Mouse (Mus musculus) testis, postnatal 10 days (tissue): ENCODE measurements around the gene Jmjd6.
"Not testable (repeated sequence)": the region's sequence is repeated elsewhere in the genome, so short reads cannot be mapped to it uniquely, and the experiment has no call there.

Source experiments
- DNase-seq: peaks from one replicate; pipeline ENCODE4 v3.0.0; 2021; ENCODE audit warnings: low spot score

The Jmjd6 gene

GRCm38 (mm10) chr11:116823885-116824284 lies 19.4 kb downstream of the Jmjd6 start:
- DNase-seq, result not testable (repeated sequence)

GRCm38 (mm10) chr11:116823255-116823654 lies 20.0 kb downstream of the Jmjd6 start:
- no peak for DNase-seq

GRCm38 (mm10) chr11:116822626-116823025 lies 20.6 kb downstream of the Jmjd6 start:
- DNase-seq, result no peak

- no peak for DNase-seq
Measured at GRCm38 (mm10) chr11:116822215-116822614, 21.0 kb downstream of the Jmjd6 start.

DNA sequence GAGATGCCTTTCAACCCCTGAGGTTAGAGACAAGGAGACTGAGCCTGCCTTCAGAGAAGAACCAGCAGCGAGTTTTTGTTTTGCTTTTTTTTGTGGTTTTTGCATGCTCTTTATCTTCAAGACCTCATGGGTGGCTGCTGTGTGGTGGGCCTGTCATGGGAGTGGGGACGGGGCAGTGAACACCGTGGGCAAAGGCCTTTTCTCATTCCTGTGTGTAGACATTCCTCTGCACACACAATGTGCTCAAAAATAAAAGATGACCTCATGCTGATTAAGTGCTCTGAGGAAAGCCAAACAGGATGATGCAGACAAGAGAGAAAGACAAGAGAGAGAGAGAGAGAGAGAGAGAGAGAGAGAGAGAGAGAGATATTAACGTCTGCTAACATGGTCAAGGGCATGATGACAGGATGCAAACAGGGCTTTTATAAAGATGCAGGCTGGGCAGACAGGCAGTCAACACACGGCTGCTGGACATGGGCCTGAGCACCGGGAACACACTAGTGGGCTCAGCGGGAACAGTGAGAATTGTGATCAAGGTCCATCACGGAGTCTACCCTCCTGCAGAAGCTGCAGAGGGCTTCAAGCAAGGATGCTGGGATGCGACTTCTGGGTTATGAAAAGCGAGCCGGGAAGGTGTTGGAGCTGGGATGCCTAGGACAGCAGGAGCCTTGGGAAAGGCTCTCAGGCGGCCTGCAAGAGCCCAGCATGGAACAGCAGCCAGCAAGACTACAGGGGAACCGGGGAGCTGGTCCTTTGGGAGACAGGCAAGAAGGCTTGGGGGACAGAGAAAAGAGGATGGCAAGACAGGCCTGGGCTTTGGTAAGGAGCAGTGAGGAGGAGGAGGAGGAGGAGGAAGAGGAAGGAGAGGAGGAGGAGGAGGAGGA lies 21.9 kb downstream of the Jmjd6 start:
- DNase-seq, result peak; percentile 41

DNA sequence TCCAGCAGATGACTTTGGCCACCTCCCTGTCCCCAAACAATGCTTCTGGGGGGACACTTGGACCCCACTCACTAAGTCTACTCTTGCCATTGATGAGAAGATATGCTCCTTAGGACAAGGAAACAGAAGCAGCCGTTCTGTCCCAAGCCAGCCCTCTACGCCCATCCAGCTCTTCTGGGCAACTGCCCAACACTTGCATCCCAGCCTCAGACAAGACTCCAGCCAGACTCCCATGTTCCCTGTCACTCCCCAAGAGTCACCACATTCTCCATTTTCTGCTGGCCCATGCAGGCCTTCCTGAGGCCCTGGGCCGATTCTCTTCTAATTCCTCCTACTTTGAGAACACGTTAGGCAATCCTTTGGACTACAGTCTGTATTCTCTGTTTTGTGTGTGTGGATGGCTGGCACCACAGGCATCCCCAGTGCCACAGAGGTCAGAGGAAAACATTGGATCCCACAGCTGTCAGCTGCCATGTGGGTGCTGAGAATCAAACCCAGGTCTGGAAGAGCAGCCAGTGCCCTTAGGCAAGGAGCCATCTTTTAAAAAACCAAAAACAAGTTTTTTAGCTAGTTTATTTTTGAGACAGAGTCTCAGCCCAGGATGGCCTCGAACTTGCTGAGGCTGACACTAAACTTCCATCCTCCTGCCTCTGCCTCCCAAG lies 23.2 kb downstream of the Jmjd6 start:
- DNase-seq, result no peak

- no peak for DNase-seq
Measured at GRCm38 (mm10) chr11:116818722-116819121, 24.5 kb downstream of the Jmjd6 start.

DNA sequence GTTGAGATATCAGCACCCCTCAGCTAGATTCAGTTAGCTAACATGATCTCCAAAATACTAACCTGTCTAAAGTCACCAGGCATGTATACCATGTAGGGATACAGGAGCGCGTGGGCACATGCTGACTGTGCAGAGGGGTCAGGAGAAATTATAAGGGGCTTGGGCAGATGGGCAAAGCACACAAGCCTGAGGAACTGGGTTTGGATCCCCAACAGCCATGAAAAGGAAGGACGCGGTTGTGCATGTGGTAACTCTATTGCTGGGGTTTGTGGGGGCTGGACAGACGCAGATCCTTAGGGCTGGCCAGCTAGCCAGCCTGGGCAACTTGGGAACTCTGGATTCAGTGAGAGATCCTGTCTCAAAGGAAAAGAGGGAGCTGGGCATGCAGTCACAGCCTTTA lies 25.7 kb downstream of the Jmjd6 start:
- no peak for DNase-seq

GRCm38 (mm10) chr11:116816769-116817168 lies 26.5 kb downstream of the Jmjd6 start:
- no peak for DNase-seq

GRCm38 (mm10) chr11:116814884-116815415 lies 28.3 kb downstream of the Jmjd6 start:
- DNase-seq, result no peak

DNA sequence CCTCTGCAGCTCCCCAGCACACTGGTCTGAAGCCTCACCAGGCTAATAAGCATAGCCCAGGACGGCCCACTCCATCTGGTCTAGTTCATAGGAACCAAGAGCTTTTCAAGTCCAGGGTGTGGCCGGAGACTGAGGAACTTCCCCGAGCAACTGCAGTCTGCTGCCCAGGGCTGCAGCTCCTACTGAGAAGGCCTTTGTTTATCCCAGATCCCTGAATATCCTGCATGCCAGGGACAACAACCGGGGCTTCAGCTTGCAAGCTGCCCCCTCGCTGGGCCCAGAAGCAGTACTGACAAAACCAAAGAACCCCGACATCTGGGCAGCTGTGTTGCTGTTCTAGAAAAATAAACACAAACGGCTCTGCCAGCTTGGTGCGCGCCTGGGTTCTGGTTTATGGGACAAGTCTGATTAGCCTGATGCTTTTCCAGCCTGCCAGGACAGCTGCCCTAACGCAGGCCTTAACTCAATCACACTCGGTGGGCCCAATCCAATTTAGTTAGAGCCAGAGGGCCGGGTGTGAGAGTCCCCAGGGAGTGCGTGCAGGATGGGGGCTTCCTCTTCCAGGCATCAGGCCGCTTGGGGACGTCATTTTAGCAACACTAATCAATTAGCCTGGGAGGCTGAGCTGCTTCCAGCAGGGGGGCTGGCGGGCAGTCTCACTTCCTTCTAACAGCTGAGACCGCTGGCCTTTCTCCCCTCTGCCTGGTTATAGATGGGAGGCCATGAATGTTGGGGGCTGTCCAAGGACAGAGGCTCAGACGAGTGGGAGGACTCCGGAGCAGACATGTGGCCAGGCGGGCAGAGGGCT lies 29.0 kb downstream of the Jmjd6 start:
- peak; percentile 73 for DNase-seq

DNA sequence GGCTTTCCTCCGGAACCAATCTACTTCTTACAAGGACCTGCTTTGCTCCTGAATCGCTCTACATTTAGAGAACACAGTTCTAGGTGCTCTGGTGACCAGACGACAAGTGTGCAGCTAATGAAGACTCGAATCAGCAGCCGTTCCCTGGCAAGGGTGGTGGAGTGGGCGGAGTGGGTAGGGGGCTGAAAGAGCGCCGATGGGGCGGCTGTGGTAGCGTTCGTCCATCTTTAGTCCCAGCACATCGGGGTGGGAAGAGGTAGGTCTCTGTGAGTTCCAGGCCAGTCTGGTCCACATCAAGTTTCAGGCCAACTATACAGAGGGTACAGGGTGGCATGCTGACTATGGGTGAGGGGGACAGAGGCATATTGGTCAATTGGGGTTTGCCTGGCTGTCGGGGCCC lies 29.6 kb downstream of the Jmjd6 start:
- DNase-seq, result no peak

DNA sequence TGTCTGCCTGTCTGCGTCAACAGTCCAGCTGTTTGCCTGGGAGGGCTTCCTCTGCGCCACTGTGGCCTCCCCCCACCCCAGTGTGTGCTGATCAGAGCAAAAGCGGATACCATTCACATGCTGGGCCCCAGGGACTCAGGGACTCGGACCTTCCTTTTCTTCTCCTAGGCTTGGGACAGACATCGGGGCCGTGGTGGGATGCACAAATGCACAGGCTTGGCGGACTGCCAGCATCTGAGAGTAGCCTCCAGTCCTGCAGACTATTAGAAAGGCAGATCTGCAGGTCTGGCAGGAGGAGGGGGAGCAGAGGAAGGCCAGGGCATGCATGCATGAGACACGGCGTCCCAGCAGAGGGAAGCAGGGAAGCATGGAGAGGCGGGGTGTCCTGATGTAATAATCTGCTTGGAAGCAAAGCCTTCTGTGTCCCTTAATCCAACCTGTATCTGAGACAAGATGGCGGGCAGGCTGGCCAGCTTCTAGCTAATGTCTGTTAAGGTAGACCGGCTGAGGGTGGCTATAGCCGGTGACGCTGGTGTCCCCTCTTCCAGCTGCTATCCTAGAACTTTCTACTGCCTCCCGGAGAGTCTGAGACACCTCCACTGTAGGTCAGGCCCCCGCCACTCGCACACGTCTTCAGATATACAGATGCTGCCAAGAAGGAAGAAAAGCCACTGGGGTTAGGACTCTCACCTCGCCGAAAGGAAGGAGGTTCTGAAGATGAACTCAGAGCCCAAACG lies 30.3 kb downstream of the Jmjd6 start:
- DNase-seq, result peak; percentile 76

- DNase-seq, result peak; percentile 78
Measured at GRCm38 (mm10) chr11:116810983-116811901, 32.0 kb downstream of the Jmjd6 start.

DNA sequence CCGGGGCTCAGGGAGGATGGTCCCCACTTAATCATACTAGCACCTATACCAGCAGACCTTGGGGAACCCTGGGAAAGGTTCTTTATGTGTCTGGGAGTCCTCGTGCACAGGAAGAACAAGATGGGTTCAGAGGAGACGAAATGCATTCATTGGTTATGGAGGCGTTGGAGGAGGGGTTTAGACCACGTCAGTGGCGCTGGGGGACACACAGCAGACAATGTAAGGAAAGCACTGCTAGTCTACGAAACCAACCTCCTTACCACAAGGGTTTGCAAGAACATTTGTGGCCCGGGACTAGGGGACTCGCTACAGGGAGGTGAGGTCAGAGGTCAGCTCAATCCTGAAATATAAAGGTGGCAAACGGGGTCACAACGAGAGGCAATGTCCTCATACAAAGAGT lies 32.7 kb downstream of the Jmjd6 start:
- DNase-seq, result no peak

GRCm38 (mm10) chr11:116809520-116809919 lies 33.7 kb downstream of the Jmjd6 start:
- no peak for DNase-seq

- peak; percentile 62 for DNase-seq
Measured at GRCm38 (mm10) chr11:116808811-116809395, 34.3 kb downstream of the Jmjd6 start.

- peak; percentile 91 for DNase-seq
Measured at GRCm38 (mm10) chr11:116807938-116808606, 35.2 kb downstream of the Jmjd6 start.

- DNase-seq, result no peak
Measured at GRCm38 (mm10) chr11:116807526-116807925, 35.7 kb downstream of the Jmjd6 start.
